Mouse (Mus musculus): ENCODE measurements at regions not wholly inside any gene's neighbourhood (a gene's known extent, or its start where the extent isn't known, plus 50 kb on each side); places are given as distances from the start of the nearest gene placed in this dataset.

- no peak for DNase-seq (ENCODE audit: low spot score)
These were observed 52.1 kb upstream of the Dlx4 start for GRCm38 (mm10) chr11:95198196-95198595.

GRCm38 (mm10) chr11:95200971-95201370, 54.9 kb upstream of the Dlx4 start:
- DNase-seq (ENCODE audit: low spot score), result peak; percentile 30

- DNase-seq (ENCODE audit: low spot score), result no peak
These were observed 50.9 kb upstream of the Tac4 start for GRCm38 (mm10) chr11:95210185-95211030.

- DNase-seq (ENCODE audit: low spot score), result no peak
These were observed 50.3 kb upstream of the Tac4 start for GRCm38 (mm10) chr11:95211031-95211425.
